Mouse (Mus musculus): ENCODE data around the gene Arpc3. TPM values are rescaled to one million over a fixed set of nuclear protein-coding genes. Genes with fewer than 3 reads are reported as not detected.

The Arpc3 gene
- polyA plus RNA-seq, 1 experiment from 2014 or later, result 49.9 TPM

DNA sequence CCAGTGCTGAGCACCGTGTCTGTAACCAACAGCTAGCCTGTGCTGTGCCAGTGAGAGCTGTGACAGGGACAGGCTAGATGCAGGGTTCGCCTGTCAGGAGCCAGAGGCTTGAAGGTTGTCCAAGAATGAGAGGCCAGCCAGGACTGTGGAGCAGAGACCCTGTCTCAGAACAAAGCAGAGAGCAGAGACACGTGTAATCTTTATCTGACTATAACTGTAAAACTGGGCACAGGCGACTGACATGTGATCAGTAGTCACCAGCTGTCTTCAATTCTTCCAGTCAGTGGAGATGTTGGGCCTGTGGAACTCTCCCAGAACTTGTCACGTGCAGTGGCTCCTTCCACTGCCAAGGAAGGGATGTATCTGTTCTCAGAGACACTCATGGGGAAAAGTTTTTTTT is 11.1 kb downstream of the Arpc3 start:
- Histone ChIP-seq H3K4me2 (replicated peaks; ENCODE audit: low read depth, low read length) (no peak overlapping the region), H3K27me3 (ENCODE audit: control insufficient read depth, insufficient read depth, low read length) (no peaks in the 10 kb centered on the region), H3K9ac (replicated peaks; ENCODE audit: low read depth, low read length) (no peak overlapping the region), H3K27ac (ENCODE audit: low read length) (no peak overlapping the region), H3K4me1 (ENCODE audit: control insufficient read depth, insufficient read depth, low read length) (0 out of 2 replicates have a peak, but pooled peaks cover 4% of the 10 kb centered on the region), H3K9me3 (ENCODE audit: control insufficient read depth, low read depth, low read length) (no peaks in the 10 kb centered on the region), H3K4me3 (ENCODE audit: low read depth, low read length) (no peak overlapping the region), H3K36me3 (ENCODE audit: control insufficient read depth, insufficient read depth, low read length) (peaks cover 58% of the 10 kb centered on the region)
- ATAC-seq (ENCODE audit: insufficient number of reproducible peaks, insufficient read depth, low FRiP score, low read depth), result no peak
- WGBS, result 86% methylated on average over 5 of the region's 5 CpGs

DNA sequence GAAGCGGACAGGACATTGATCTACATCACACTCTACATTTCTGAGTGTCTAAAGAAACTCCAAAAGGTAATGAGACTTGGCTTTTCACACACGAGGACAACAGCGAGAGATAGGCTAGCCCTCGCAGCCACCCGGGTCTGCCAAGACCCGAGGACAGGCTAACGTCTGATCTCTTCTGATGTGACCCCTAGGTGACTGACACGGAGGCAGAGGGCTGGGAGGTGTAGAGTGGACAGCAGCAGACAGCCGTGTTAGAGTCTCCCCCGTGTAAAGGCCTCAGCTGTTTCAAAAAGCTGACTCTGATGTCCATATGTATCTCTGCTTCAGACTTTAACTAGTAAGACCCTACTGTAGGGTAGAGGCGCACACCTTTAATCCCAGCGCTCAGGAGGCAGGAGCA is 11.7 kb downstream of the Arpc3 start:
- no peak overlapping the region for H3K9ac ChIP-seq (replicated peaks; ENCODE audit: low read depth, low read length)
- H3K4me3 ChIP-seq (ENCODE audit: low read depth, low read length), result no peak overlapping the region
- no peak overlapping the region for H3K27ac ChIP-seq (ENCODE audit: low read length)
- no peak for ATAC-seq (ENCODE audit: insufficient number of reproducible peaks, insufficient read depth, low FRiP score, low read depth)
- 0 out of 2 replicates have a peak, but pooled peaks cover 4% of the 10 kb centered on the region for H3K4me1 ChIP-seq (ENCODE audit: control insufficient read depth, insufficient read depth, low read length)
- H3K4me2 ChIP-seq (replicated peaks; ENCODE audit: low read depth, low read length), result no peak overlapping the region
- peaks cover 58% of the 10 kb centered on the region for H3K36me3 ChIP-seq (ENCODE audit: control insufficient read depth, insufficient read depth, low read length)
- H3K9me3 ChIP-seq (ENCODE audit: control insufficient read depth, low read depth, low read length), result no peaks in the 10 kb centered on the region
- no peaks in the 10 kb centered on the region for H3K27me3 ChIP-seq (ENCODE audit: control insufficient read depth, insufficient read depth, low read length)
- 90% methylated on average over 12 of the region's 12 CpGs for WGBS

GRCm38 (mm10) chr5:122405537-122405936 is 13.9 kb downstream of the Arpc3 start:
- Histone ChIP-seq H3K4me2 (replicated peaks; ENCODE audit: low read depth, low read length) (no peak overlapping the region), H3K36me3 (ENCODE audit: control insufficient read depth, insufficient read depth, low read length) (peaks cover 53% of the 10 kb centered on the region), H3K27me3 (ENCODE audit: control insufficient read depth, insufficient read depth, low read length) (no peaks in the 10 kb centered on the region), H3K4me3 (ENCODE audit: low read depth, low read length) (no peak overlapping the region), H3K9me3 (ENCODE audit: control insufficient read depth, low read depth, low read length) (no peaks in the 10 kb centered on the region), H3K27ac (ENCODE audit: low read length) (no peak overlapping the region), H3K4me1 (ENCODE audit: control insufficient read depth, insufficient read depth, low read length) (0 out of 2 replicates have a peak, but pooled peaks cover 4% of the 10 kb centered on the region), H3K9ac (replicated peaks; ENCODE audit: low read depth, low read length) (no peak overlapping the region)
- WGBS, result 78% methylated on average over 10 of the region's 10 CpGs
- ATAC-seq (ENCODE audit: insufficient number of reproducible peaks, insufficient read depth, low FRiP score, low read depth), result no peak

GRCm38 (mm10) chr5:122409692-122410645 is 18.3 kb downstream of the Arpc3 start:
- H3K9me3 ChIP-seq (ENCODE audit: control insufficient read depth, low read depth, low read length), result no peaks in the 10 kb centered on the region
- 82% methylated on average over 19 of the region's 19 CpGs for WGBS
- H3K9ac ChIP-seq (replicated peaks; ENCODE audit: low read depth, low read length), result no peak overlapping the region
- no peak overlapping the region for H3K4me2 ChIP-seq (replicated peaks; ENCODE audit: low read depth, low read length)
- ATAC-seq (ENCODE audit: insufficient number of reproducible peaks, insufficient read depth, low FRiP score, low read depth), result no peak
- H3K27ac ChIP-seq (ENCODE audit: low read length), result no peak overlapping the region
- H3K36me3 ChIP-seq (ENCODE audit: control insufficient read depth, insufficient read depth, low read length), result peaks cover 20% of the 10 kb centered on the region
- no peaks in the 10 kb centered on the region for H3K27me3 ChIP-seq (ENCODE audit: control insufficient read depth, insufficient read depth, low read length)
- H3K4me3 ChIP-seq (ENCODE audit: low read depth, low read length), result no peak overlapping the region
- no peaks in the 10 kb centered on the region for H3K4me1 ChIP-seq (ENCODE audit: control insufficient read depth, insufficient read depth, low read length)

DNA sequence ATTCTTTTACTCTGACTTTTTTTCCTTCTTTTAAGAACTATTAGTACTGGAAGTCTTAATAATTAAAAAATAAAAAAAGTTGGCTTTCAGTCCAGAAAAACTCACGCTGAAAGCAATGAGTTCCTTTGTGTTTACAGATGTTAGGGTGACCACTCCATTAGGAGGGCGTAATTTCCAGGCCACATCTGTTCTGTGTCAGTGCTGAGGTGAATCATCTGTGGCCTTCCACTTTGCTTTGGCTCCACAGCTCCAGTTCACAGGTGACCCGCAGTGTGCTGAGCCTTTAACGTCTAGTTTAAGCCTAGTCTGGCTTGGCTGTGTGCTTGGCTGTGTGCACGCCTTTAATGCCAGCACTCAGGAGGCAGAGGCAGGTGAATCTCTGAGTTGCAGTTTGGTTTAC is 20.2 kb downstream of the Arpc3 start:
- WGBS, result 46% methylated on average over 5 of the region's 5 CpGs
- peaks cover 2% of the 10 kb centered on the region for H3K36me3 ChIP-seq (ENCODE audit: control insufficient read depth, insufficient read depth, low read length)
- no peak overlapping the region for H3K4me3 ChIP-seq (ENCODE audit: low read depth, low read length)
- no peaks in the 10 kb centered on the region for H3K4me1 ChIP-seq (ENCODE audit: control insufficient read depth, insufficient read depth, low read length)
- no peak overlapping the region for H3K27ac ChIP-seq (ENCODE audit: low read length)
- no peaks in the 10 kb centered on the region for H3K9me3 ChIP-seq (ENCODE audit: control insufficient read depth, low read depth, low read length)
- H3K9ac ChIP-seq (replicated peaks; ENCODE audit: low read depth, low read length), result no peak overlapping the region
- H3K4me2 ChIP-seq (replicated peaks; ENCODE audit: low read depth, low read length), result no peak overlapping the region
- H3K27me3 ChIP-seq (ENCODE audit: control insufficient read depth, insufficient read depth, low read length), result no peaks in the 10 kb centered on the region
- no peak for ATAC-seq (ENCODE audit: insufficient number of reproducible peaks, insufficient read depth, low FRiP score, low read depth)

DNA sequence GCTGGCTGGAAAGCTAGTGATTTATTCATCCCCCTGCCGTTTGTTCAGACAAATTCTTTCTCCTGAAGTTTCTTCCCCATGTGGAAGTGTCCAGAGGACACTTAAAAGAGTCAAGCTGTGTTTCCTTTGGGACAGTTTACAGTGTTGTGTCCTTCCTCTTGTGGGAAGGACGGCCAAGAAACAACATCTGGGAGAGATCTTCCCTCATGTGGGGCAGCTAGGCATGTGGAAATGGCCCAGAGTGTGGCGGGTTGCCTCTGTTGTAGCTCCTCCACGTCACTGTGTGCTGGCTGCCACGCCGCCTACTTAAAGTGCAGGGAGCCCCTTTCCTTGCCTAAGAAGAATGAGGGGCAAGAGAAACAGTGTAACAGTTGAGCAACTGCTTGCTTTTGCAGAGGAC is 21.1 kb downstream of the Arpc3 start:
- Histone ChIP-seq H3K27me3 (ENCODE audit: control insufficient read depth, insufficient read depth, low read length) (no peaks in the 10 kb centered on the region), H3K9me3 (ENCODE audit: control insufficient read depth, low read depth, low read length) (no peaks in the 10 kb centered on the region), H3K4me3 (ENCODE audit: low read depth, low read length) (no peak overlapping the region), H3K9ac (replicated peaks; ENCODE audit: low read depth, low read length) (no peak overlapping the region), H3K4me1 (ENCODE audit: control insufficient read depth, insufficient read depth, low read length) (no peaks in the 10 kb centered on the region), H3K36me3 (ENCODE audit: control insufficient read depth, insufficient read depth, low read length) (no peaks in the 10 kb centered on the region), H3K27ac (ENCODE audit: low read length) (no peak overlapping the region), H3K4me2 (replicated peaks; ENCODE audit: low read depth, low read length) (no peak overlapping the region)
- 35% methylated on average over 6 of the region's 6 CpGs for WGBS
- ATAC-seq (ENCODE audit: insufficient number of reproducible peaks, insufficient read depth, low FRiP score, low read depth), result no peak; the same call in 1 of the 2 replicates

DNA sequence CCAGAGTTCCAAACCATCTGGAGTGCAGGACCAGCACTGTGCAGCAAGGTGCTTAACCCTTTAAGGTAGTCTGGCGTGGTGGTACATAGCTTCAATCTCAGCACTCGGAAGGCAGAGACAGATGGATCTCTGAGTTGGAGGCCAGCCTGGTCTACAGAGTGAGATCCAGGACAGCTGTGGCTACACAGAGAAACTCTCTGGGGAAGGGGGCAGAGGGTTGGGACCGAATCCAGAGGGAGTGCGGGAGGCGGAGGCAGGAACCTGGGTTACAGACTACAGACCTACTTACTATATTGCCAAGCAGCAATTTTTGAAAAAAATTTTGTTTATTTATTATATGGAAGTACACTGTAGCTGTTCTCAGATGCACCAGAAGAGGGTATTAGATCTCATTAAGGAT is 22.7 kb downstream of the Arpc3 start:
- ATAC-seq (ENCODE audit: insufficient number of reproducible peaks, insufficient read depth, low FRiP score, low read depth), result no peak
- Histone ChIP-seq H3K9me3 (ENCODE audit: control insufficient read depth, low read depth, low read length) (no peaks in the 10 kb centered on the region), H3K4me3 (ENCODE audit: low read depth, low read length) (no peak overlapping the region), H3K36me3 (ENCODE audit: control insufficient read depth, insufficient read depth, low read length) (no peaks in the 10 kb centered on the region), H3K4me1 (ENCODE audit: control insufficient read depth, insufficient read depth, low read length) (no peaks in the 10 kb centered on the region), H3K27me3 (ENCODE audit: control insufficient read depth, insufficient read depth, low read length) (no peaks in the 10 kb centered on the region), H3K9ac (replicated peaks; ENCODE audit: low read depth, low read length) (no peak overlapping the region), H3K4me2 (replicated peaks; ENCODE audit: low read depth, low read length) (no peak overlapping the region), H3K27ac (ENCODE audit: low read length) (no peak overlapping the region)
- WGBS, result 86% methylated on average over 5 of the region's 5 CpGs

DNA sequence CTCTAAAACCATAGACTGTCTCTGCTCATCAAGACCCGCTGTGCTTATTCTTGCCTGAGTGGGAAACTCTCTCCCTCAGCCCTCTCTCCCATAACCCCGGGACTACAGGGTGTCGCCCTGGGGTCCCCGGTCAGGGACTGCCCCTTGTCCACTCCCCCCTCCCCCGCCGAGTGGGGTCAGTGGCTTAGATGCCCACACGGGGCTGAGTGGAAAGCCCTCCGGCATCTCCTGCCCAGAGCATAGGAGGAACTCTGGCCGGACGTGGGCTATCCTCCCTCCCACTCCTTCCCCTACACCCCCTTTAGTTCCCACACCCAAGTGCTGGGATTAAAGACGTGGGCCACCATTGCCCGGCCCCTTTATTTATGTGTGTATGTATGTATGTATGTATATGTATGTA is 23.8 kb downstream of the Arpc3 start:
- H3K4me1 ChIP-seq (ENCODE audit: control insufficient read depth, insufficient read depth, low read length), result no peaks in the 10 kb centered on the region
- no peaks in the 10 kb centered on the region for H3K36me3 ChIP-seq (ENCODE audit: control insufficient read depth, insufficient read depth, low read length)
- H3K27ac ChIP-seq (ENCODE audit: low read length), result no peak overlapping the region
- H3K4me2 ChIP-seq (replicated peaks; ENCODE audit: low read depth, low read length), result no peak overlapping the region
- H3K4me3 ChIP-seq (ENCODE audit: low read depth, low read length), result no peak overlapping the region
- 81% methylated on average over 12 of the region's 12 CpGs for WGBS
- H3K27me3 ChIP-seq (ENCODE audit: control insufficient read depth, insufficient read depth, low read length), result no peaks in the 10 kb centered on the region
- H3K9ac ChIP-seq (replicated peaks; ENCODE audit: low read depth, low read length), result no peak overlapping the region
- no peak for ATAC-seq (ENCODE audit: insufficient number of reproducible peaks, insufficient read depth, low FRiP score, low read depth)
- H3K9me3 ChIP-seq (ENCODE audit: control insufficient read depth, low read depth, low read length), result no peaks in the 10 kb centered on the region

All from stomach, embryonic 14.5 days (tissue).